Mouse (Mus musculus): ENCODE measurements around the gene A930004D18Rik. TPM values are rescaled to one million over a fixed set of nuclear protein-coding genes. Genes with fewer than 3 reads are reported as not detected.

The A930004D18Rik gene
- polyA plus RNA-seq, 1 experiment from 2014 or later, result 17.1 TPM

GRCm38 (mm10) chr2:17975601-17976327 is 61.8 kb downstream of the A930004D18Rik start:
- H3K4me2 ChIP-seq (replicated peaks), result no peak overlapping the region
- no peaks in the 10 kb centered on the region for H3K9me3 ChIP-seq
- H3K36me3 ChIP-seq, result no peaks in the 10 kb centered on the region
- no peaks in the 10 kb centered on the region for H3K27me3 ChIP-seq (replicated peaks)
- ATAC-seq (ENCODE audit: low FRiP score, low read depth), result no peak
- H3K4me3 ChIP-seq, result no peak overlapping the region
- H3K9ac ChIP-seq, result no peak overlapping the region
- 74% methylated on average over 4 of the region's 4 CpGs for WGBS
- no peak overlapping the region for H3K27ac ChIP-seq
- no peaks in the 10 kb centered on the region for H3K4me1 ChIP-seq

Small RNAs within 50 kb of the gene (microRNA-seq; reads per million reads assigned to microRNA genes)
- gene Mir7655, result 10.1 reads per million, percentile 22 among the genes with 10 or more reads in this experiment

Other genes starting within 250 kb of the A930004D18Rik start
- not detected in 2 replicates for gene H2al2a, start 40.8 kb downstream of the A930004D18Rik start, polyA plus RNA-seq (2016; fragmentation: Nextera tagmentation; extraction: Ambion mirVana)
- gene Skida1, start 11.3 kb upstream of the A930004D18Rik start, polyA plus RNA-seq (2016; fragmentation: Nextera tagmentation; extraction: Ambion mirVana), result 13.2 and 13.4 TPM in 2 replicates
- 60.5 and 67.2 TPM in 2 replicates for gene Mllt10, start 17.5 kb upstream of the A930004D18Rik start, polyA plus RNA-seq (2016; fragmentation: Nextera tagmentation; extraction: Ambion mirVana)

Measured in neural tube, embryonic 12.5 days (tissue).